Mouse (Mus musculus) forelimb bud, embryonic 11.5 days (tissue): ENCODE data around the gene Cog6.
"Not testable (repeated sequence)": the region's sequence is repeated elsewhere in the genome, so short reads cannot be mapped to it uniquely, and the experiment has no call there.

Experiments
- DNase-seq: peaks from one replicate; pipeline ENCODE4 v3.0.0-alpha.2; 2012; ENCODE audit warnings: low read depth, low spot score

Gene Cog6

GRCm38 (mm10) chr3:53032432-53032831 lies 15.4 kb upstream of the Cog6 start:
- no peak for DNase-seq

- DNase-seq = no peak
Observed at GRCm38 (mm10) chr3:53031586-53031985, 14.5 kb upstream of the Cog6 start.

GRCm38 (mm10) chr3:53029046-53029445 lies 12.0 kb upstream of the Cog6 start:
- peak; percentile 80 for DNase-seq

GRCm38 (mm10) chr3:53027333-53027732 lies 10.3 kb upstream of the Cog6 start:
- DNase-seq = no peak

GRCm38 (mm10) chr3:53007411-53007810 lies 9.6 kb downstream of the Cog6 start:
- no peak for DNase-seq

- DNase-seq = peak; percentile 31
Observed at GRCm38 (mm10) chr3:53004406-53005114, 12.5 kb downstream of the Cog6 start.

GRCm38 (mm10) chr3:53002076-53002475 lies 15.0 kb downstream of the Cog6 start:
- no peak for DNase-seq

- DNase-seq = no peak
Observed at GRCm38 (mm10) chr3:52999996-53000395, 17.0 kb downstream of the Cog6 start.

GRCm38 (mm10) chr3:52999016-52999744 lies 17.9 kb downstream of the Cog6 start:
- peak; percentile 17 for DNase-seq

- no peak for DNase-seq
Observed at GRCm38 (mm10) chr3:52997381-52997780, 19.7 kb downstream of the Cog6 start.

- DNase-seq = no peak
Observed at GRCm38 (mm10) chr3:52996635-52997034, 20.4 kb downstream of the Cog6 start.

- DNase-seq = no peak
Observed at GRCm38 (mm10) chr3:52994666-52995065, 22.4 kb downstream of the Cog6 start.

- no peak for DNase-seq
Observed at GRCm38 (mm10) chr3:52993296-52993695, 23.7 kb downstream of the Cog6 start.

- no peak for DNase-seq
Observed at GRCm38 (mm10) chr3:52990041-52990737, 26.8 kb downstream of the Cog6 start.

- DNase-seq = not testable (repeated sequence)
Observed at GRCm38 (mm10) chr3:52985508-52985941, 31.5 kb downstream of the Cog6 start.

GRCm38 (mm10) chr3:52983772-52984171 lies 33.3 kb downstream of the Cog6 start:
- no peak for DNase-seq

GRCm38 (mm10) chr3:52982993-52983392 lies 34.0 kb downstream of the Cog6 start:
- no peak for DNase-seq

GRCm38 (mm10) chr3:52974674-52975556 lies 42.1 kb downstream of the Cog6 start:
- peak; percentile 53 for DNase-seq

GRCm38 (mm10) chr3:52972916-52973315 lies 44.1 kb downstream of the Cog6 start:
- no peak for DNase-seq

- no peak for DNase-seq
Observed at GRCm38 (mm10) chr3:52967046-52967445, 50.0 kb downstream of the Cog6 start.

GRCm38 (mm10) chr3:52964206-52964605 lies 52.8 kb downstream of the Cog6 start:
- no peak for DNase-seq
